Mouse (Mus musculus) liver, postnatal 0 days (tissue): ENCODE measurements around the gene Rnf150.

Experiments
- CTCF ChIP-seq: sonication (generic); IDR thresholded peaks from 2 replicates; pipeline ENCODE4 v1.5.1; 2016; ENCODE audit warnings: antibody characterized with exemption, low read depth
- EP300 ChIP-seq: IDR thresholded peaks from 2 replicates; pipeline ENCODE4 v1.6.1; 2016; ENCODE audit warnings: antibody characterized with exemption, low read depth, mild to moderate bottlenecking

DNA sequence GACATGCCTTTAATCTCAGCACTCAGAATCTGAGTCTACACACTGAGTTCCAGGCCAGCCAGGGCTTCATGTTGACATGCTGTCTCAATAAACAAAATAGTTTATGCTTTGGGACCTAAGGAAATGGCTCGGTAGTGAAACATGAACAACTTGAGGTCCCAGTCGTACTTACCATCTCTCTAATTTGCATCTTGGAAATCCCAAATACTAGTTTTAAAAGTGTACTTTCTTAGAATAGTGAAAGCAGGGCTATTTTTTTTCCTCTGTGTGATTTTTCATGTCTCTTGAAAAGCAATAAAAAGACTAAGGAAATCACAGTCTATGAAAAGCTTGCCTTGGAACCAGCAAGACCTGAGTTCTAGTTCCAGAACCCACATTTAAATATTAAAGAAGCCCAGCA is 135.6 kb downstream of the Rnf150 start:
- TF ChIP-seq CTCF (no peak), EP300 (no peak)
